Mouse (Mus musculus): Measurements from ENCODE around the gene Pjvk.
"Not testable (repeated sequence)": the region's sequence is repeated elsewhere in the genome, so short reads cannot be mapped to it uniquely, and the experiment has no call there.

The Pjvk gene

GRCm38 (mm10) chr2:76647883-76648570 is at the start of gene Pjvk, which contains the start of gene Prkra:
TSS of gene Pjvk (plus strand) at chr2:76648476.
TSS of gene Prkra (minus strand) at chr2:76648015.
- in situ Hi-C loops (cut with MboI) = loop anchor here (25.0 kb wide), 1 partner anchor 286 kb away; the partner anchor contains the start of genes Cyct and Rbm45

DNA sequence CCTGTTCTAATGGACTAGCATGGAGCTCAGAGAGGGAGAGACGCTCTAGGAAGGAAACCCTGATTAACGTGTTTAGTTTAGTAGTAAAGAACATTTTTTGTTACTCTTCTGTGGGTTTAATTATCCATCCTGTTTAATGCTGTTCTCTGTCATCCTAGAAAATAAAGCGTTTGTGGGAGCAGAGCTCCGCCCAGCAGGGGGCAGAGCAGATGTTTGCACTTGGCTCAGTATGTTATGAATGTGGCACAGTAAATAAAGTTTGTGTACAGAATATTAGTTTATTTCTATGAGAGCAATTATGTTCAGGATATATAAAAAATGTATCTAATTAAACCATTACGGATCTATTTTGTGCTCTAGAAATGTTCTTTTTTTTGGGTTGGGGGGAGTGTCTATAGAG is 49.1 kb upstream of the Pjvk start:
- in situ Hi-C loops (cut with MboI) = no loop called here

DNA sequence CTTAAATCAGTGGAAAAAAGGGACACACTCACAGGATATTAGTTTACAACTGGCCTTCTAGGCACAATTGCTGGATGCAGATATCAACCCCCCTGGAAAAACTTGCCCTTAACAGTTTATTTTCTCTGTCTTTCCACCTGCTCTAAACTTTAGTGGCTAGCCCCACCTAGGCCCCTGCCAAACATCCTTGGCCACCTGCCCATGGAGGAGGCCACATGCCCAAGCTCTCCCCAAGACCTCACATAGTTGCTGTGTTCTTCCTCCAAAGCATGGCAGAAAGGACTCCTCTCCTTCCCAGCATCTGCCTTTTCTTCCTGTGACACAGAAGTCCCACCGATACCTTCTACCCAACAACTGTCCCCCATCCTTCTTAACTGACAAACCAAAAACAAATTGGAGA is 46.0 kb upstream of the Pjvk start:
- in situ Hi-C loops (cut with MboI) = no loop called here

DNA sequence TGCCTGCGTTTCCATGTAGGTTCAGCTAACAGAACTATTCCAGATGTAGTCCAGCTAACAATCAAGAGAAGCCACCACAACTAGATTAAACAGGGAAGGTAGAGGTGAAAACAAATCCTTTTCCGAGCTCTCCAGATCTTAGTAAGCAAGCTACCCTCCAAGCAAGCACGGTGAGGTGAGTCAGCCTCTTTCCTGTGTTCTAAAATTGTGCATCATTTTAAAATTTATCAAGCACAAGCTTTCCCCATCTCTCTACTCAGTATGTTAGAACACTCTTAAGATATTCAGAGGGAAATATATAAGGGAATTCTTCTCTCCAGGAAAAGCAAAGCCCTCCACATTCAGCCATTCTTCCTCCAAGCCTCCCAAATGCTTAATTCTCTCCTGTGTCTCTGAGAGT is 41.6 kb upstream of the Pjvk start:
- in situ Hi-C loops (cut with MboI) = no loop called here

DNA sequence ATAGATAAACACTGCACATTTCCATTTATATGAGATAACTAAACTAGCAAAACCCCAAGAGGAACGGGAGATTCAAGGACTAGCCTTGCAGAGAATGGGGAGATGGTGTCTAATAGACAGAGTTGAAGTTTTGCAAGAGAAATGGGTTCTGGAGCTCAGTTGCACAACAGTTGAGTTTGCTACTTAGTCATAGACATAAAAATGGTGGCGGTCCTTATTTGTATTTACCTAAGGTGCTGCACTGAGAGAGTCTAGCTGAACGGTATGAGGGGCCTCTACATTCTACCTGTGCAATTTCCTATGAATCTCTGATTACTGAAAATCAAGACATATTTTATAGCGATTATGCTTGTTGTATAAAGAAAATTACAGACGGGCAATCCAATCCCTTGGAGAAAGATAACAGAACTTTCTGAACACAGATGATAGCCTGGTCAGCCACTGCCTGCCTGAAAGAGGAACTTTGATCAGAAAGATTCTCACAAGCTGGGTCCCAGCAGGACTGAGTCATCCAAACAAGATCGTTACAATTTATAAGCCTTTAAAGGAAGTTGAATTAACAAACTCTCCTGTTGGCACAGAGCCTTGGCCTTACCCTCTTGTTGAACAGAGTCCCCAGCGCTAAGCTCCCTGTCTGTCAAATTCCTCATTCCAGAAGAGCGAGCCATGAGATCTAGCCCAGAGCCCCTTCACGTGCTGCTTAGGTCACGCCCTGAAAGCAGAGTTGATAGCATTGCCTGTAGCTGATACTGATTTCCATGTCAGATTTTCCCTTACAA is 37.8 kb upstream of the Pjvk start:
- in situ Hi-C loops (cut with MboI) = no loop called here

DNA sequence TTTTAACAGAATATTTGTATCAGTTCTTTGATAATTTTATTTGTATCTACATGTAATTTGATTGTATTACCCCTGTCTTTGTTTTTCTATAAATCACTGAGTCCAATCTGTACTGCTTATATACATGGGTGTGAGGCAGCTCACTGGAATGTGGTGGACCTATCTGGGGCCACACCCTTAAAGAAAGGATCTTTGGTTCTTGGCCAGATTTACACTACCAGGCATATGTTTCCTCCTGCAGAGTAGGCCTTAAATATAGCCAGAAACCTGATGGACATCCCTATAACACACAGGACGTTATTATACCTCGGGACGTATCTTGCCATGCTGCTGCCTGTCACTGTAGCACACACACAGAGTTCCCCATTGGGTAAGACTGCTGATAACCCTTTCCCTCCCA is 36.3 kb upstream of the Pjvk start:
- in situ Hi-C loops (cut with MboI) = no loop called here

DNA sequence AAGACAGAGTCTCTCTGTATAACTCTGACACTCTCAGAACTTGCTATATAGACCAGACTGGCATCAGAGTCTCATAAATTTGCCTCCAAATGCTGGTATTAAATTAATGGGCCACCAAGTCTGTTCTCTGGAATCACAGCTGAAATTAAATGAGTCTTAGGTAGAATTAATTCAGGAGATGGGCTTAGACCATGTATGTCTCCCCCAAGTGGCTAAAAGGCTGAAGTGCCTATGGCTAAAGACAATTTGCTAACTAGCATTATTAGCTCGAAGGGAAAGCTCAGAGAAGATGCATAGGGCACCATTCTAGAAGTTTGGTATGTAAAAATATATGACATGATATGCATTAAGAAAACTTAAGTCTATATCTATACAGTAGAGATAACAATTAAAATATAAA is 30.2 kb upstream of the Pjvk start:
- in situ Hi-C loops (cut with MboI) = no loop called here

DNA sequence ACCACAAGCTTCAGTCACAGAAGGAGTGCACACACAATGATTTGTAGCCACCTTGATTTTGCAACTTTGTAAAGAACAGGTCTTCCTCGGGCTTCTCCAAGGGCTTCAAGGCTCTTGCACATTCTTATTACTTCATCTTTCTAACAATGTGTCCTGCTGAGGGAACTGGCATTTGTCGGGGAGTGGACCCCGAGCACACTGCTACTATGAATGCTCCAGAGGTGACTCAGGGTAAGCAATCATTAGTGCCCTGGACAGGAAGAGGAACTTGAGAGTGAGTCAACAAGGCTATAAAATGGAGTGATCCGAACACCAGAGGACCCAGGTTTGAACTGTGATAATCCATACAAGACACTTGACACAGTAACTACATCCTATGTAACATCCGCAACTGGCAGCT is 28.1 kb upstream of the Pjvk start:
- in situ Hi-C loops (cut with MboI) = no loop called here

DNA sequence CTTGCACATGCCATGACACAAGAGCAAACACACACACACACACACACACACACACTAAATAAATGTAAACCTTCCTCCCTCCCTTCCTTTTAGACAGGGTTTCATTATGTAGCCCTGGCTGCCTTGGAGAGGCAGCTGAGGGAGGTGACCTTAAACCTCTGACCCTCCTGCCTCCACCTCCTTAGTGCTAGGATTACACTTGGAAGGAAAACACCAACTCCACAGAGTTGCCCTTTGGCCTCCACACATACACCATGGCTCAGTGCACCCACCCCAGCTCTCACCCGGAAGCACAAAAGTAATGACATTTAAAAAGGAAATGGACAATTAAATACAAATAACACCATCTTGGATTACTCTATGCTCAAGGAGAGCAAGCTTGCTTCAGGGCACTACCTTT is 26.6 kb upstream of the Pjvk start:
- in situ Hi-C loops (cut with MboI) = no loop called here

DNA sequence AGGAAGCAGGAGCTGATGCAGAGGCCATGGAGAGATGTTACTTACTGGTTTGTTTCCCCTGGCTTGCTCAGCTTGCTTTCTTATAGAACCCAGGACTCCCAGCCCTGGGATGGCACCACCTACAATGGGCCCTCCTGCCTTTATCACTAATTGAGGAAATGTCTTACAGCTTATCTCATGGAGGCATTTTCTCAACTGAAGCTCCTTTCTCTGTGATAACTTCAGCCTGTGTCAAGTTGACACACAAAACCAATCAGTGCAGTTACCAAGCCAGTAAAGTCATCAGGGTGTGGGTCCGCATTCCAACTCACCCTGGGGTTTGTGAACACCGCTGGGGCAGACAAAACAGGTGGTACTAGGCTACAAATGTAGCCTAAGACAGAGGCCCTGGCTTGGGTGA is 26.0 kb upstream of the Pjvk start:
- in situ Hi-C loops (cut with MboI) = not testable (repeated sequence)

DNA sequence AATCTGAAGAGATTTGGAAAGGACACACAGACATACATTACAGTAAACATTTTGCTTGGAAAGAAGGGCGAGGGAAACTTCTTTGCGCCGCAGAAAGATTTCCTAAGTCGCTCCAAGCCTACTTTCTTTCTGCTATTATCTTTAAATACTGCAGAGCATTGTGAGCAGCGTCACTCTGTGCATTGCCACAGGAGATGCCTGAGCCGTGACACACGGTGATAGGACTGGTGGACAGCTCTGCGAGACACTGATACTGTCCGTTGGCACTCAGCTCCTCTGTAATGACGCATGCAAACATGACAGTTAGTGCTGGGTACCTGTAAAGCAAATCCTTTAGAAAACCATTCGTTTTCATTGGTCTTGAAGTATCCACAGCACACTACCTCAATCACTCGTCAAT is 18.0 kb upstream of the Pjvk start:
- in situ Hi-C loops (cut with MboI) = loop anchor here (25.0 kb wide), 1 partner anchor 268 kb away; the partner anchor contains the start of genes Cyct and Rbm45

GRCm38 (mm10) chr2:76631600-76631999 is 16.7 kb upstream of the Pjvk start:
- in situ Hi-C loops (cut with MboI) = loop anchor here (25.0 kb wide), 1 partner anchor 269 kb away; the partner anchor contains the start of genes Cyct and Rbm45

GRCm38 (mm10) chr2:76639637-76640036 is 8.6 kb upstream of the Pjvk start:
- in situ Hi-C loops (cut with MboI) = loop anchor here (25.0 kb wide), 1 partner anchor 277 kb away; the partner anchor contains the start of genes Cyct and Rbm45

GRCm38 (mm10) chr2:76643801-76644200 is 4.5 kb upstream of the Pjvk start:
- in situ Hi-C loops (cut with MboI) = loop anchor here (25.0 kb wide), 1 partner anchor 282 kb away; the partner anchor contains the start of genes Cyct and Rbm45

GRCm38 (mm10) chr2:76647441-76647869 is 821 bp upstream of the Pjvk start:
- in situ Hi-C loops (cut with MboI) = loop anchor here (25.0 kb wide), 1 partner anchor 285 kb away; the partner anchor contains the start of genes Cyct and Rbm45

DNA sequence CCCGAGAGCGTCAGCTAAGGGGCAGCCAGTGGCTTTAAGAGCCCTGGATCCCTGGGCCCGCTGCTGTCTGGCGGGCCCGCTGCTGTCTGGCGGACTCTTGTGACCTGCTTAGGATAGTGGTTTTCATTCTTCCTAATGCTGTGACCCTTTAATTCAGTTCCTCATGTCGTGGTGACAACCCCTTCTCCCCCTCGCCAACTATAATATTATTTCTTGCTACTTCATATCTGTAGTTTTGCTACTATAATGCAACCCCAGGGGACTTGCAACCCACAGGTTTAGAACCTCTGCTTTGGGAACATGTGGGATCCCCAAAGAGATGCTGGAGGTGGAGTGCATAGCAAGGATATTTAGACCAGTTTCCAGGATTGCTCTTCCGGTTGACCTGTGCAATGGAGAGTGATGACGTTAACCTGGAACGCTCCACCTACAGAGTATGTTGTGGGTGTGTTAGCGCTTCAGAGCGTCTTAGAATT is 428 bp downstream of the Pjvk start:
- in situ Hi-C loops (cut with MboI) = loop anchor here (25.0 kb wide), 1 partner anchor 286 kb away; the partner anchor contains the start of genes Cyct and Rbm45

- in situ Hi-C loops (cut with MboI) = no loop called here
Observed at GRCm38 (mm10) chr2:76653070-76653469, 4.8 kb downstream of the Pjvk start.

- in situ Hi-C loops (cut with MboI) = no loop called here
Observed at GRCm38 (mm10) chr2:76654646-76655045, 6.4 kb downstream of the Pjvk start.

DNA sequence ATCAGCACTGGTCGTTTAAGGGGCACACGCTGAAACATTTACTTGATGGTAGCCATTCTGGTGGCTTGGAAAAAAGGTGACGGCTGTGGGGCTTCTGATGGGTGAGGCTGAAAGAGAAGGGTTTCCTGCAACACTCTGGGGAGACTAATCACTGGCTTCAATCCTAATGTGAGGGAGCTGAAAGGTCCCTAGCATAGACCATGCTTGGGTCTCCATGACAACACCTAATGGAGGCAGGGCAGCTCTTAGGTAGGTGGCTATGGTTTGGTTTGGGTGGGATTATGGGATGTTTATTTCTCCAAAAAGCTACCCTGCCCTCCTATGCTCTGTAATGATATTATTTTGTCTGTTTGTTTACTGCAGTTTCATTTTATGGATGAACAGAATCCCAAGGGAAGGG is 7.2 kb downstream of the Pjvk start:
- in situ Hi-C loops (cut with MboI) = no loop called here

- in situ Hi-C loops (cut with MboI) = no loop called here
Observed at GRCm38 (mm10) chr2:76655982-76656381, 7.7 kb downstream of the Pjvk start.

DNA sequence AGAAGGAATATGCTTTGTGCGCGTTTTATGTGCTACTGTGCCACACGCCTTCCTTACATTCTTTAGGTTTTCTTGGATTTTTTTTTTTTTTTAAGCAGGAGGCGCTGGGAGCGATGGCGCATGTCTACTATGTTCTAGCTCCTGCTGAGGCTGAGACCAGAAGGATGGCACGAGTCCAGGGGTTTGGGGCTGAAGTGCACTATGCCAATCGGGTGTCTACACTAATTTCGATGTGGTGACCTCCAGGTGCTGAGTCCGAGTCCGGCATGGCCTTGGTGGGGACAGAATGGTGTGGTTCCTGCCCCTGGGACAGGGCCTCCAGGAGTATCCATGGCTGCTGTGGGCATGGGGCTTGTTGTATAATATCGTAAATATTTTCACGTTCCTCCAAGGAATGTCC is 10.3 kb downstream of the Pjvk start:
- in situ Hi-C loops (cut with MboI) = no loop called here

- in situ Hi-C loops (cut with MboI) = no loop called here
Observed at GRCm38 (mm10) chr2:76659419-76659818, 11.1 kb downstream of the Pjvk start.

- in situ Hi-C loops (cut with MboI) = no loop called here
Observed at GRCm38 (mm10) chr2:76665531-76665930, 17.3 kb downstream of the Pjvk start.

Data from mature B cell (primary cell).